9 mouse cellular contexts compared by ENCODE assay signal in the genomic region with DNA sequence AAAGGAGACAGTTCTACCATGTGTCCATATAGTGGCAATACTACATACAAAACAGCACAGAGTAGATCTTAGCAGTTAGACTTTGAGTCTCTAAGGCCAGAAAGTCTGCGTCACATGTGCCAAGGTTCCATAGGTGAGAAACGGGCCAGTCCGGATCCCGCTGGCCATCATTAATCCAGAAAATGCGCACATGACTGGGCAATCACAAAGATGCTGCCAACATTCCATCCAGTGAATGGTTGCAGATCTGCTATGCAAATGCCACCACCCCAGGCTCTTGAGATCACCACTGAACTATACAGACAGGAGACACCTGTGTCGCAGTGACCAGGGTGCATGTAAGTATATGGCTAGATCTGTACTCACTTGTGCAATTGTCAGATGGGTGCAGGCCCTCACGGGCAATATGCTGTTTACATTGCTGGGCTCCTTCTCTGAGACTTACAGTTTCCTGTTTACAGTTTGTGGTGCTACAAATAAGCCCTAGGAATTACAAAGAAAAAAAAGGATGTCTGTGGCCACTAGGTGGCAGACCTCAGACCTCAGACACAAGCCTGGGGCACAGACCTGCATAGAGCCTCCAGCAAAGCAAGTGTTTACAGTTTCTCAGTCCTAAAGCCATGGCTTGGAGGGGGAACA. TPM values are rescaled to one million over a fixed set of nuclear protein-coding genes. Genes with fewer than 3 reads are reported as not detected.
A peak's percentile ranks its signal among the peaks of the same experiment; 100 is the strongest.
DNase-seq lines count a peak whose midpoint lies in the region; ATAC-seq and TF ChIP-seq lines count a peak whose summit lies in the region.
"Had no signal": no experiment of that assay in that cellular context is flagged by ENCODE, and none has a peak within 500 bp of the region (broad histone marks: within the 10 kb centered on the region; RNA-seq: fewer than 3 reads in every experiment).

No protein-coding gene starts in this region.

- TF ChIP-seq CTCF in kidney, postnatal 0 days (IDR thresholded peaks at IDR 0.05; ENCODE audit: low read depth), result peak; percentile 87

- no peak overlapping the region for H3K27ac ChIP-seq in kidney, postnatal 0 days

- WGBS in kidney, postnatal 0 days, result 72% methylated on average over 7 of the region's 7 CpGs

- no peak for ATAC-seq in kidney, postnatal 0 days (replicated peaks; ENCODE audit: low FRiP score, low read depth)

- H3K4me1 ChIP-seq in kidney, postnatal 0 days (replicated peaks; ENCODE audit: insufficient read depth, low read length), result no peaks in the 10 kb centered on the region

- no peaks in the 10 kb centered on the region for H3K36me3 ChIP-seq in kidney, postnatal 0 days (ENCODE audit: insufficient read depth, low read length)

- H3K9me3 ChIP-seq in kidney, postnatal 0 days (replicated peaks; ENCODE audit: low read length), result no peaks in the 10 kb centered on the region

- H3K4me3 ChIP-seq in kidney, postnatal 0 days (replicated peaks; ENCODE audit: low read depth, low read length), result no peak overlapping the region

- H3K4me2 ChIP-seq in kidney, postnatal 0 days (ENCODE audit: low read length), result no peak overlapping the region

- no peak overlapping the region for H3K9ac ChIP-seq in kidney, postnatal 0 days (ENCODE audit: low read depth, low read length)

- peak; percentile 53 to 69 for DNase-seq in heart, adult 18-20 months
- no peak for DNase-seq in heart, adult 11 months
- DNase-seq in MN1 (ENCODE audit: low spot score), result peak; percentile 70
- peak; percentile 83 to 85 for DNase-seq in cerebellum, postnatal 14 days
- peak; percentile 46 for DNase-seq in gastrocnemius, postnatal 10 days
- DNase-seq in kidney, postnatal 0 days (ENCODE audit: low spot score), result peak; percentile 86
- DNase-seq in lung, postnatal 10 days, result peak; percentile 79
- peak; percentile 37 for DNase-seq in retina, adult 2 months (ENCODE audit: low read depth, low spot score)

- no peaks in the 10 kb centered on the region for H3K27me3 ChIP-seq in kidney, postnatal 0 days (ENCODE audit: insufficient read depth, low read length)

RNA-seq across cellular contexts. Expression of gene Gm20696, which starts 4.0 kb away (rescaled TPM):
- total RNA-seq in heart, adult 18-20 months (2021), result 1 to 10 TPM in 1 of 2 experiments, under 1 TPM in 1; 0.94 to 2.2 TPM
- 1 to 10 TPM; 2.0 to 3.9 TPM for total RNA-seq in gastrocnemius, postnatal 10 days (2021)
- 1.7 and 1.8 TPM in 2 replicates for polyA plus RNA-seq in kidney, postnatal 0 days (2015; fragmentation: Nextera tagmentation; extraction: Ambion mirVana)

RNA-seq across cellular contexts. Expression of gene Eif4e3, which starts 4.0 kb away (rescaled TPM):
- 10 to 100 TPM; 44.5 to 45.6 TPM for total RNA-seq in heart, adult 18-20 months (2021)
- total RNA-seq in gastrocnemius, postnatal 10 days (2021), result 10 to 100 TPM; 14.6 to 14.8 TPM
- 16.4 and 17.0 TPM in 2 replicates for polyA plus RNA-seq in kidney, postnatal 0 days (2015; fragmentation: Nextera tagmentation; extraction: Ambion mirVana)

RNA-seq across cellular contexts. Expression of gene Gpr27, which starts 21.9 kb away (rescaled TPM):
- 1 to 10 TPM; 9.2 to 10.0 TPM for total RNA-seq in heart, adult 18-20 months (2021)
- 1 to 10 TPM; 3.8 to 4.1 TPM for total RNA-seq in gastrocnemius, postnatal 10 days (2021)
- polyA plus RNA-seq in kidney, postnatal 0 days (2015; fragmentation: Nextera tagmentation; extraction: Ambion mirVana), result 2.9 and 3.3 TPM in 2 replicates

RNA-seq across cellular contexts. Expression of gene Prok2, which starts 55.6 kb away (rescaled TPM):
- not detected for total RNA-seq in heart, adult 18-20 months (2021)
- under 1 TPM in 1 of 2 experiments, not detected in 1; 0.32 TPM for total RNA-seq in gastrocnemius, postnatal 10 days (2021)
- polyA plus RNA-seq in kidney, postnatal 0 days (2015; fragmentation: Nextera tagmentation; extraction: Ambion mirVana), result 0.13 and 0.33 TPM in 2 replicates
- polyA plus RNA-seq: large intestine, adult 2 months had no signal
